Mouse (Mus musculus) urinary bladder, postnatal 14 days (tissue): Measurements from ENCODE around the gene Taf7l.

ENCODE experiments used
- DNase-seq: peaks from one replicate; pipeline ENCODE4 v3.0.0; 2021; ENCODE audit warnings: low spot score

The Taf7l gene

DNA sequence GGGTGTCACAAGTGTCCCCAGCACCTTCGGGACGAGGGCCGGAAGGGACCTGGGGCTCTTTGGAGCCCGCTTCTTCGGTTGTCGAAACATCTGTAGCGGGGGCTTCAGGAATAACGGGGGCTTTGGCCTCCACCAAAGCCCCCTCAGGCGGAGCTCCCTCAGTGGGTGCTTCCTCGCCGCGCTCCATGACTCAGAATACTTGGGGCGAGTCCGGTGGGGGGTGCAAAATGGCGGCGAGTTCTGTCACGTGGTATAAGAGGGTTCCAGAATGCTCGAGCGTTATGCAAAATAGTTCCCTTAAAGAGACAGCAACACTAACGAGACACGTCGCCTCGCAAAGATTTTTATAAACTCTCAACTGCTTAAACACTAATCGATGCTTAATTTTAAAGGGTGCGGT, at the start of gene Taf7l:
TSS of gene Taf7l (minus strand) at position 201 of the 400 bp plus-strand sequence.
- no peak for DNase-seq

- no peak for DNase-seq
Observed at GRCm38 (mm10) chrX:134525260-134525659, 49.0 kb upstream of the Taf7l start.

DNA sequence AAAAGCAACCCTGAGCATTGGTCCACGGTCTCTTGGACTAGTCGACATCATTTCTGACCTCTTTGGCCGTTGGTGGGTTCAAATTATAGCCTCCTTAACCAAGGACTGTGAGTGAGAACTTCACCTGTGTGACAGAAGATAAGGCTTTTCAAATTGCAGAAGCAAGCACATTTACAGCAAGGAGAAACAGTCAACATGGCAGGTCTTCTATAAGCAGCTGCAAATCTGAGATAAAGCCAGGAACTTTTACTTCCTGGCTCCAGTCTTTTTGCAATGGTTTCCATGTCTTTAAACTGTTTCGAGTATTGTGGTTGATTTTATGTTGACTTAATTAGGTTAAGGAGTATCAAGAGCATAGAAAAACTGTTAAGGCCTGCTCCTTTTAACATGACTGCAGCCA, 47.5 kb upstream of the Taf7l start:
- DNase-seq = no peak

DNA sequence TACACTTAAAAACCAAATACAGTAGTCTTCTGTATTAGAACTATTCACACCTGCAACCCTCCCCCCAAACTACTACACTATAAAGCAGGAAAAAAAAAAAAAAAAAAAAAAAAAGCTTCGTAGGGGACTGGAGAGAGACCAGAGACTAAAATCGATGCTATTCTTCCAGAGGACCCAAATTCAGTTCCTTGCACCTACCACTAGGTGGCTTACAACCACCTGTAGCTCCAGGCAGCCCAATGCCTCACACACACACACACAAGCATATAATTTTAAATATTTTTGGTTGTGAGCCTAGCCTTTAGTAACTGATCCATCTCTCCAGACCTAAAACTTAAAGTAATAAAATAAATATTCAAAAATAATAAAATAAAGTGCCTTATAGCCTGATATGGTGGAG, 33.2 kb upstream of the Taf7l start:
- no peak for DNase-seq

GRCm38 (mm10) chrX:134507977-134508376, 31.7 kb upstream of the Taf7l start:
- no peak for DNase-seq

DNA sequence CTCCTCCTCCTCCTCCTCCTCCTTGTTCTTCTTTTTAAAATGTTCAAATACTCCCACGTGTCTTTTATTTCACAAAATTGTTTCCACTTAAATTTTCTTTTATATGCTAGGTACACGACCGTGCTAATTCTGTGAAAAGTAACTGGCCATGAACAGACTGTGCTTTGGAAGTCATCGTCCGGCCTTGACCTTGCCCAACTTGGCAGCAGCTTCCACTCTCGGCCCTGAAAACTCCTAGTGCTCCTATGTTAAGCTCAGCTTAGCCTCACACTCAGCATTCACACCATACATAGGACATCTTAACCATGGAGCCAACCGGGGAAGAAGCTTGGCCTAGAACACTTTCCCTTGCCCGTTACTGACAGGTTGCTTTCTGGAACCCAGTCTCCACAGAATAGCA, 24.4 kb upstream of the Taf7l start:
- no peak for DNase-seq

- DNase-seq = no peak
Observed at GRCm38 (mm10) chrX:134481720-134482119, 5.4 kb upstream of the Taf7l start.

DNA sequence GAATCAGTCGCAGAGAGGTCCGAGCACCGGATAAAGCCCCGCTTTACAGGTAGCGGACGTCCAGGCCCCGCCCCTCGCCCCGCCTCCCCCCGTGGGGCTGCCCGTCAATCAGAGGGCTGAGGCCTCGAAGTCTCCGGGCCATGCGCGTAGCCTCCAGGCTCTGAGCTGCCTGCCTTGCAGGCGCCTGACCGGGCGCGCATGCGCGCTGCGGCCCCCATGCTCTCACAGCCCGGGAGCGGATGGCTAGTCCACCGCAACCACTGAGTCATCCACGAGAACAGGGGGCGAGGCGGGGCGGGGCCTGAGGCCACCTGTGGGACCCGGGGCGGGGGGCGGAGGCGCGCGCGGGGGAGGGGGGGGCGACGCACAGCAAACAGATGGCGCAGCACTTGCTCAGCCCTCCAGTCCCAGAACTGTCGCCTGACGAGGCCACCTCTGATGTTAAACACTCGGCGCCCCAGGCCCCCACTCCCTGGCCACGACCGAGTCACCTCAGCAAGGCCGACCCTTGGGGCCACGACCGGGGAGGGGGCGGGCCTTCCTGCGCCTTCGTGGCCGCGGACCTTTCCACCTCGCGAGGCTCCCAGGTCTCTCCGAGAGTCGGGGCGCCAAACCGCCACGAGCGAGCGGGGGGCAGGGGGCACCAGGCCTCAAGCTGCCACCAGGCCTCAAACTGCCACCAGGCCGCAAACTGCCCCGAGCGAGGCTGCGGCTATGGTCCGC, 1.1 kb downstream of the Taf7l start:
- no peak for DNase-seq

GRCm38 (mm10) chrX:134427307-134427706, 49.0 kb downstream of the Taf7l start:
- no peak for DNase-seq

- no peak for DNase-seq
Observed at GRCm38 (mm10) chrX:134426819-134427218, 49.5 kb downstream of the Taf7l start.

GRCm38 (mm10) chrX:134425798-134426197, 50.5 kb downstream of the Taf7l start:
- no peak for DNase-seq

DNA sequence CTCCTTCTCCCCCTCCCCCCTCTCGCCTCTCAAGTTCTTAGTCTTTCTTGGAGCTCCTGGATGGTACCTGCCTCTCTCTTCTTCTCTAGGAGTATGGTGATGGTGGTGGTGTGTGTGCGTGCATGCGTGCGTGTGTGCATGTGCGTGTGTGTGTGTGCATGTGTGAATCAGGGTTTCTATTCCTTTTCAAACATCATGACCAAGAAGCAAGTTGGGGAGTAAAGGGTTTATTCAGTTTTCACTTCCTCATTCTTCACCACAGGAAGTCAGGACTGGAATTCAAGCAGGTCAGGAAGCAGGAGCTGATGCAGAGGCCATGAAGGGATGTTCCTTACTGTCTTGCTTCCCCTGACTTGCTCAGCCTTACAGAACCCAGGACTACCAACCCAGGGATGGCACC, 52.0 kb downstream of the Taf7l start:
- DNase-seq = no peak

GRCm38 (mm10) chrX:134420097-134420496, 56.2 kb downstream of the Taf7l start:
- DNase-seq = no peak

GRCm38 (mm10) chrX:134412096-134412495, 64.2 kb downstream of the Taf7l start:
- no peak for DNase-seq
